8 mouse cellular contexts compared by ENCODE assay signal in genomic region chr11:115808696-115809310, GRCm38 (mm10). TPM values are rescaled to one million over a fixed set of nuclear protein-coding genes. Genes with fewer than 3 reads are reported as not detected.
DNase-seq lines count a peak whose midpoint lies in the region; ATAC-seq and TF ChIP-seq lines count a peak whose summit lies in the region.

No protein-coding gene starts in this region.

- H3K27me3 ChIP-seq in kidney, embryonic 14.5 days (ENCODE audit: control insufficient read depth, insufficient read depth, low read length), result no peaks in the 10 kb centered on the region
- H3K27me3 ChIP-seq in forebrain, embryonic 15.5 days, result no peaks in the 10 kb centered on the region
- no peaks in the 10 kb centered on the region for H3K27me3 ChIP-seq in intestine, postnatal 0 days (replicated peaks; ENCODE audit: control insufficient read depth, insufficient read depth, low read length)
- H3K27me3 ChIP-seq in lung, postnatal 0 days (replicated peaks; ENCODE audit: insufficient read depth, low read length), result no peaks in the 10 kb centered on the region

- no peak for ATAC-seq in kidney, embryonic 14.5 days (ENCODE audit: low FRiP score, low TSS enrichment)
- 0 out of 2 replicates have a peak, but pooled peaks have one; percentile 3 for ATAC-seq in forebrain, embryonic 15.5 days (replicated peaks)
- no peak for ATAC-seq in intestine, postnatal 0 days
- ATAC-seq in lung, postnatal 0 days, result no peak
- no peak for ATAC-seq in inflammation-experienced regulatory T-cells, adult 6 months

- H3K4me3 ChIP-seq in kidney, embryonic 14.5 days (ENCODE audit: low read length), result no peak overlapping the region
- no peak overlapping the region for H3K4me3 ChIP-seq in forebrain, embryonic 15.5 days
- no peak overlapping the region for H3K4me3 ChIP-seq in intestine, postnatal 0 days (ENCODE audit: low read depth, low read length)
- H3K4me3 ChIP-seq in lung, postnatal 0 days (ENCODE audit: low read depth, low read length), result peak overlapping the region; percentile 6; the same call in 1 of the 2 replicates

- H3K9ac ChIP-seq in kidney, embryonic 14.5 days (ENCODE audit: low read depth, low read length), result peak overlapping the region; percentile 8
- peak overlapping the region; percentile 18 for H3K9ac ChIP-seq in forebrain, embryonic 15.5 days (replicated peaks)
- H3K9ac ChIP-seq in intestine, postnatal 0 days (ENCODE audit: low read depth, low read length), result 0 out of 2 replicates have a peak overlapping the region, but pooled peaks have one; percentile 17
- H3K9ac ChIP-seq in lung, postnatal 0 days (replicated peaks; ENCODE audit: low read depth), result no peak overlapping the region

- TF ChIP-seq EP300 in lung, postnatal 0 days (IDR thresholded peaks at IDR 0.05), result no peak

- H3K27ac ChIP-seq in kidney, embryonic 14.5 days (ENCODE audit: low read depth, low read length), result peak overlapping the region; percentile 78
- H3K27ac ChIP-seq in forebrain, embryonic 15.5 days (replicated peaks), result peak overlapping the region; percentile 68
- peak overlapping the region; percentile 28 for H3K27ac ChIP-seq in intestine, postnatal 0 days (ENCODE audit: low read depth, low read length)
- peak overlapping the region; percentile 80 for H3K27ac ChIP-seq in lung, postnatal 0 days (ENCODE audit: low read length)

- H3K9me3 ChIP-seq in kidney, embryonic 14.5 days (ENCODE audit: control insufficient read depth, low read length), result no peaks in the 10 kb centered on the region
- H3K9me3 ChIP-seq in forebrain, embryonic 15.5 days, result no peaks in the 10 kb centered on the region
- H3K9me3 ChIP-seq in intestine, postnatal 0 days (ENCODE audit: control insufficient read depth), result no peaks in the 10 kb centered on the region
- no peaks in the 10 kb centered on the region for H3K9me3 ChIP-seq in lung, postnatal 0 days (ENCODE audit: low read length)

- peaks cover 47% of the 10 kb centered on the region for H3K4me1 ChIP-seq in kidney, embryonic 14.5 days (ENCODE audit: control insufficient read depth, insufficient read depth, low read length)
- peaks cover 67% of the 10 kb centered on the region for H3K4me1 ChIP-seq in forebrain, embryonic 15.5 days
- peaks cover 24% of the 10 kb centered on the region for H3K4me1 ChIP-seq in intestine, postnatal 0 days (replicated peaks; ENCODE audit: control insufficient read depth, insufficient read depth, low read length)
- peaks cover 31% of the 10 kb centered on the region; the same call in 1 of the 2 replicates for H3K4me1 ChIP-seq in lung, postnatal 0 days (ENCODE audit: insufficient read depth, low read depth, low read length)

- peaks cover 36% of the 10 kb centered on the region for H3K36me3 ChIP-seq in kidney, embryonic 14.5 days (ENCODE audit: control insufficient read depth, insufficient read depth, low read length)
- peaks cover 8% of the 10 kb centered on the region for H3K36me3 ChIP-seq in forebrain, embryonic 15.5 days
- peaks cover 52% of the 10 kb centered on the region for H3K36me3 ChIP-seq in intestine, postnatal 0 days (ENCODE audit: control insufficient read depth, insufficient read depth)
- H3K36me3 ChIP-seq in lung, postnatal 0 days (ENCODE audit: insufficient read depth, low read length), result peaks cover under 1% of the 10 kb centered on the region; the same call in 1 of the 2 replicates

- no peak for DNase-seq in kidney, adult 8-10 months
- peak; percentile 44 for DNase-seq in lung, postnatal 0 days (ENCODE audit: low spot score)
- no peak for DNase-seq in ovary, postnatal 10 days (ENCODE audit: low spot score)
- DNase-seq in c-Kit-positive CD71-positive TER-119-positive erythroid progenitor cells, embryonic 14.5 days (ENCODE audit: low spot score), result no peak

- H3K4me2 ChIP-seq in kidney, embryonic 14.5 days (replicated peaks; ENCODE audit: low read depth, low read length), result peak overlapping the region; percentile 13
- peak overlapping the region; percentile 16 for H3K4me2 ChIP-seq in forebrain, embryonic 15.5 days (replicated peaks)
- H3K4me2 ChIP-seq in intestine, postnatal 0 days (replicated peaks; ENCODE audit: low read depth), result peak overlapping the region; percentile 99
- peak overlapping the region; percentile 45 for H3K4me2 ChIP-seq in lung, postnatal 0 days (replicated peaks; ENCODE audit: low read depth, low read length)

- TF ChIP-seq CTCF in intestine, postnatal 0 days (IDR thresholded peaks at IDR 0.05; ENCODE audit: low read depth), result no peak
- no peak for TF ChIP-seq CTCF in lung, postnatal 0 days (IDR thresholded peaks at IDR 0.05)

- WGBS in kidney, embryonic 14.5 days, result 47% methylated on average over 10 of the region's 10 CpGs
- 26% methylated on average over 10 of the region's 10 CpGs for WGBS in forebrain, embryonic 15.5 days
- 29% methylated on average over 10 of the region's 10 CpGs for WGBS in intestine, postnatal 0 days
- WGBS in lung, postnatal 0 days, result 15% methylated on average over 10 of the region's 10 CpGs

RNA-seq across cellular contexts. Expression of gene Caskin2, which starts 4.6 kb away (rescaled TPM):
- 14.2 and 17.5 TPM in 2 replicates for polyA plus RNA-seq in kidney, embryonic 14.5 days (2014; fragmentation: Nextera tagmentation; extraction: Ambion mirVana)
- polyA plus RNA-seq in forebrain, embryonic 15.5 days (2015; fragmentation: Nextera tagmentation; extraction: Ambion mirVana), result 7.8 and 7.9 TPM in 2 replicates
- 7.4 and 7.6 TPM in 2 replicates for polyA plus RNA-seq in intestine, postnatal 0 days (2015; fragmentation: Nextera tagmentation; extraction: Ambion mirVana)
- 17.5 and 17.9 TPM in 2 replicates for polyA plus RNA-seq in lung, postnatal 0 days (2015; fragmentation: Nextera tagmentation; extraction: Ambion mirVana)
- 1 to 10 TPM in 1 of 3 experiments, under 1 TPM in 2; 0.58 to 1.2 (median 0.87) TPM for polyA plus RNA-seq in inflammation-experienced regulatory T-cells, adult 6 months (2017; shearing (Covaris generic))

RNA-seq across cellular contexts. Expression of gene Tsen54, which starts 5.7 kb away (rescaled TPM):
- 26.2 and 34.9 TPM in 2 replicates for polyA plus RNA-seq in kidney, embryonic 14.5 days (2014; fragmentation: Nextera tagmentation; extraction: Ambion mirVana)
- 24.2 and 25.9 TPM in 2 replicates for polyA plus RNA-seq in forebrain, embryonic 15.5 days (2015; fragmentation: Nextera tagmentation; extraction: Ambion mirVana)
- polyA plus RNA-seq in intestine, postnatal 0 days (2015; fragmentation: Nextera tagmentation; extraction: Ambion mirVana), result 16.7 and 17.0 TPM in 2 replicates
- 18.2 and 19.9 TPM in 2 replicates for polyA plus RNA-seq in lung, postnatal 0 days (2015; fragmentation: Nextera tagmentation; extraction: Ambion mirVana)
- polyA plus RNA-seq in inflammation-experienced regulatory T-cells, adult 6 months (2017; shearing (Covaris generic)), result 10 to 100 TPM in 2 of 3 experiments, 1 to 10 TPM in 1; 9.8 to 13.2 (median 10.8) TPM

RNA-seq across cellular contexts. Expression of gene Llgl2, which starts 15.0 kb away (rescaled TPM):
- 24.3 and 28.7 TPM in 2 replicates for polyA plus RNA-seq in kidney, embryonic 14.5 days (2014; fragmentation: Nextera tagmentation; extraction: Ambion mirVana)
- 1.0 and 1.1 TPM in 2 replicates for polyA plus RNA-seq in forebrain, embryonic 15.5 days (2015; fragmentation: Nextera tagmentation; extraction: Ambion mirVana)
- 60.5 and 61.8 TPM in 2 replicates for polyA plus RNA-seq in intestine, postnatal 0 days (2015; fragmentation: Nextera tagmentation; extraction: Ambion mirVana)
- 66.0 and 70.1 TPM in 2 replicates for polyA plus RNA-seq in lung, postnatal 0 days (2015; fragmentation: Nextera tagmentation; extraction: Ambion mirVana)
- 1 to 10 TPM; 7.0 to 9.7 (median 9.6) TPM for polyA plus RNA-seq in inflammation-experienced regulatory T-cells, adult 6 months (2017; shearing (Covaris generic))

RNA-seq across cellular contexts. Expression of gene Tmem94, which starts 43.6 kb away (rescaled TPM):
- polyA plus RNA-seq in kidney, embryonic 14.5 days (2014; fragmentation: Nextera tagmentation; extraction: Ambion mirVana), result 12.4 and 19.9 TPM in 2 replicates
- 27.6 and 29.8 TPM in 2 replicates for polyA plus RNA-seq in forebrain, embryonic 15.5 days (2015; fragmentation: Nextera tagmentation; extraction: Ambion mirVana)
- polyA plus RNA-seq in intestine, postnatal 0 days (2015; fragmentation: Nextera tagmentation; extraction: Ambion mirVana), result 8.2 and 8.6 TPM in 2 replicates
- polyA plus RNA-seq in lung, postnatal 0 days (2015; fragmentation: Nextera tagmentation; extraction: Ambion mirVana), result 17.0 and 19.4 TPM in 2 replicates
- 10 to 100 TPM; 10.6 to 12.7 (median 11.5) TPM for polyA plus RNA-seq in inflammation-experienced regulatory T-cells, adult 6 months (2017; shearing (Covaris generic))

RNA-seq across cellular contexts. Expression of gene Myo15b, which starts 49.4 kb away (rescaled TPM):
- polyA plus RNA-seq in kidney, embryonic 14.5 days (2014; fragmentation: Nextera tagmentation; extraction: Ambion mirVana), result 2.8 and 5.5 TPM in 2 replicates
- polyA plus RNA-seq in forebrain, embryonic 15.5 days (2015; fragmentation: Nextera tagmentation; extraction: Ambion mirVana), result 0.17 TPM in 1 of 2 replicates, not detected in the other
- 332 and 377 TPM in 2 replicates for polyA plus RNA-seq in intestine, postnatal 0 days (2015; fragmentation: Nextera tagmentation; extraction: Ambion mirVana)
- 0.57 and 0.68 TPM in 2 replicates for polyA plus RNA-seq in lung, postnatal 0 days (2015; fragmentation: Nextera tagmentation; extraction: Ambion mirVana)
- polyA plus RNA-seq in inflammation-experienced regulatory T-cells, adult 6 months (2017; shearing (Covaris generic)), result not detected

Comparison
In these comparisons a context has a peak if more than half of its experiments do, and no peak if none do; other contexts are left out.
1. H3K27ac ChIP-seq: peak in every context shown above with its lines; median percentile 80 in lung, postnatal 0 days; 78 in kidney, embryonic 14.5 days; 68 in forebrain, embryonic 15.5 days; 28 in intestine, postnatal 0 days.
2. H3K4me2 ChIP-seq: peak in every context shown above with its lines; median percentile 99 in intestine, postnatal 0 days; 45 in lung, postnatal 0 days; 16 in forebrain, embryonic 15.5 days; 13 in kidney, embryonic 14.5 days.